Mouse (Mus musculus) kidney, postnatal 0 days (tissue): ENCODE measurements around the gene Ly6g6c. TPM values are rescaled to one million over a fixed set of nuclear protein-coding genes. Genes with fewer than 3 reads are reported as not detected.

ENCODE experiments used
- ATAC-seq: fragments of 200-750 bp; cut with Nextera tagmentation; replicated peaks from 2 replicates; pipeline ENCODE4 v1.8.0; 2017; ENCODE audit warnings: low read depth, moderate number of reproducible peaks, moderate TSS enrichment, moderate library complexity; ENCODE audit not compliant: low FRiP score
- DNase-seq: peaks from one replicate; pipeline ENCODE4 v3.0.0-alpha.2; 2016; ENCODE audit warnings: low spot score
- H3K27ac ChIP-seq: fragments of 300-500 bp; sonication (generic); 2 replicates; pipeline ENCODE4 v1.5.1; 2014; ENCODE audit warnings: mild to moderate bottlenecking
- H3K27me3 ChIP-seq: fragments of 300-500 bp; sonication (generic); 2 replicates; pipeline ENCODE4 v1.6.1; 2014; ENCODE audit warnings: low read length, mixed read lengths; ENCODE audit not compliant: insufficient read depth
- H3K36me3 ChIP-seq: fragments of 300-500 bp; sonication (generic); 2 replicates; pipeline ENCODE4 v1.6.1; 2014; ENCODE audit warnings: low read length, mixed read lengths; ENCODE audit not compliant: insufficient read depth
- H3K4me1 ChIP-seq: fragments of 300-500 bp; sonication (generic); replicated peaks from 2 replicates; pipeline ENCODE4 v1.6.1; 2014; ENCODE audit warnings: antibody characterized with exemption, low read length, mixed read lengths; ENCODE audit not compliant: insufficient read depth
- H3K4me2 ChIP-seq: fragments of 300-500 bp; sonication (generic); 2 replicates; pipeline ENCODE4 v1.6.1; 2014; ENCODE audit warnings: mild to moderate bottlenecking, low read length, moderate library complexity, mixed read lengths
- H3K4me3 ChIP-seq: fragments of 300-500 bp; sonication (generic); replicated peaks from 2 replicates; pipeline ENCODE4 v1.5.1; 2014; ENCODE audit warnings: low read depth, low read length
- H3K9ac ChIP-seq: fragments of 300-500 bp; sonication (generic); 2 replicates; pipeline ENCODE4 v1.6.1; 2014; ENCODE audit warnings: low read depth, low read length
- H3K9me3 ChIP-seq: fragments of 300-500 bp; sonication (generic); replicated peaks from 2 replicates; pipeline ENCODE4 v1.6.1; 2016; ENCODE audit warnings: low read length, inconsistent platforms, mixed read lengths
- CTCF ChIP-seq: IDR thresholded peaks from 2 replicates; pipeline ENCODE4 v1.5.1; 2016; ENCODE audit warnings: antibody characterized with exemption, low read depth, mild to moderate bottlenecking, moderate library complexity
- WGBS: fragments of 180-500 bp; shearing (Covaris S2); extraction: QIAGEN DNeasy Blood & Tissue Kit; methylation state at CpG from one replicate; pipeline ENCODE4 v1.1.7; 2014; 5-methylcytosine and 5-hydroxymethylcytosine counted together
- polyA plus RNA-seq: library from polyadenylated mRNA; unstranded; fragments of >200 nt; fragmentation: Nextera tagmentation; extraction: Ambion mirVana; gene quantifications from 2 replicates; pipeline ENCODE4 v1.2.1, GENCODE M21; 2015

Ly6g6c gene
- polyA plus RNA-seq, 1 experiment from 2014 or later: not detected

- peaks cover 3% of the 10 kb centered on the region; the same call in 1 of the 2 replicates for H3K4me1 ChIP-seq
- DNase-seq: no peak
- no peaks in the 10 kb centered on the region for H3K9me3 ChIP-seq
- H3K9ac ChIP-seq: no peak overlapping the region
- no peaks in the 10 kb centered on the region for H3K36me3 ChIP-seq
- H3K4me2 ChIP-seq: no peak overlapping the region
- no peak overlapping the region for H3K4me3 ChIP-seq
- no peak for TF ChIP-seq CTCF
- no peak for ATAC-seq
- 66% methylated on average over 9 of the region's 9 CpGs for WGBS
- H3K27ac ChIP-seq: no peak overlapping the region
- no peaks in the 10 kb centered on the region; the same call in 1 of the 2 replicates for H3K27me3 ChIP-seq
Observed at GRCm38 (mm10) chr17:35079778-35080177, 14.6 kb downstream of the Ly6g6c start.

GRCm38 (mm10) chr17:35080248-35080647 lies 15.1 kb downstream of the Ly6g6c start:
- no peak for ATAC-seq
- no peak overlapping the region for H3K27ac ChIP-seq
- TF ChIP-seq CTCF: no peak

GRCm38 (mm10) chr17:35080710-35081109 lies 15.5 kb downstream of the Ly6g6c start:
- Histone ChIP-seq H3K4me1 (peaks cover 3% of the 10 kb centered on the region; the same call in 1 of the 2 replicates), H3K4me3 (no peak overlapping the region), H3K27ac (no peak overlapping the region), H3K9ac (no peak overlapping the region), H3K4me2 (no peak overlapping the region), H3K27me3 (no peaks in the 10 kb centered on the region; the same call in 1 of the 2 replicates), H3K9me3 (no peaks in the 10 kb centered on the region), H3K36me3 (no peaks in the 10 kb centered on the region)
- DNase-seq (no peak), ATAC-seq (no peak)
- no peak for TF ChIP-seq CTCF
- WGBS: 81% methylated on average over 4 of the region's 4 CpGs

More at GRCm38 (mm10) chr17:35080248-35080647, 15.1 kb downstream of the Ly6g6c start:
- 40% methylated on average over 6 of the region's 6 CpGs for WGBS
- no peak overlapping the region for H3K4me3 ChIP-seq
- H3K36me3 ChIP-seq: no peaks in the 10 kb centered on the region
- peaks cover 3% of the 10 kb centered on the region; the same call in 1 of the 2 replicates for H3K4me1 ChIP-seq
- no peaks in the 10 kb centered on the region for H3K9me3 ChIP-seq
- no peak for DNase-seq
- no peaks in the 10 kb centered on the region; the same call in 1 of the 2 replicates for H3K27me3 ChIP-seq
- no peak overlapping the region for H3K4me2 ChIP-seq
- H3K9ac ChIP-seq: no peak overlapping the region

- H3K4me1 ChIP-seq: no peaks in the 10 kb centered on the region
- H3K4me3 ChIP-seq: no peak overlapping the region
- H3K27ac ChIP-seq: no peak overlapping the region
- DNase-seq: no peak
- ATAC-seq: no peak
- no peaks in the 10 kb centered on the region for H3K9me3 ChIP-seq
- H3K9ac ChIP-seq: no peak overlapping the region
- no peaks in the 10 kb centered on the region; the same call in 1 of the 2 replicates for H3K27me3 ChIP-seq
- H3K4me2 ChIP-seq: no peak overlapping the region
- TF ChIP-seq CTCF: no peak
- H3K36me3 ChIP-seq: no peaks in the 10 kb centered on the region
- WGBS: 84% methylated on average over 16 of the region's 16 CpGs
Observed at GRCm38 (mm10) chr17:35082841-35083576, 17.8 kb downstream of the Ly6g6c start.

GRCm38 (mm10) chr17:35083929-35084497 lies 18.8 kb downstream of the Ly6g6c start:
- H3K4me3 ChIP-seq: no peak overlapping the region
- no peaks in the 10 kb centered on the region for H3K9me3 ChIP-seq
- no peaks in the 10 kb centered on the region; the same call in 1 of the 2 replicates for H3K27me3 ChIP-seq
- 76% methylated on average over 3 of the region's 3 CpGs for WGBS
- H3K4me2 ChIP-seq: no peak overlapping the region
- H3K4me1 ChIP-seq: no peaks in the 10 kb centered on the region
- no peak overlapping the region for H3K9ac ChIP-seq
- H3K36me3 ChIP-seq: no peaks in the 10 kb centered on the region
- TF ChIP-seq CTCF: no peak
- no peak overlapping the region for H3K27ac ChIP-seq
- DNase-seq (no peak), ATAC-seq (no peak)

GRCm38 (mm10) chr17:35085208-35085865 lies 20.1 kb downstream of the Ly6g6c start, which contains the start of gene Ly6g6f:
Gene Ly6g6f (minus strand): TSS chr17:35085610.
- Histone ChIP-seq H3K9ac (no peak within 1 kb of the TSS), H3K27ac (no peak within 1 kb of the TSS), H3K36me3 (no peaks in the 10 kb centered on the region), H3K4me1 (peaks cover 6% of the 10 kb centered on the region; the same call in 1 of the 2 replicates), H3K27me3 (no peaks in the 10 kb centered on the region; the same call in 1 of the 2 replicates), H3K4me2 (no peak within 1 kb of the TSS), H3K4me3 (no peak within 1 kb of the TSS), H3K9me3 (no peaks in the 10 kb centered on the region)
- ATAC-seq: no peak
- 76% methylated on average over 7 of the region's 7 CpGs for WGBS
- no peak for TF ChIP-seq CTCF
- DNase-seq: no peak
